Mouse (Mus musculus) right cerebral cortex, adult 2 months (tissue): ENCODE measurements around the gene Sms.

Experiments used
- DNase-seq, 2 experiments: peaks; one replicate each; pipeline ENCODE4 v3.0.0; 2021 to 2022; ENCODE audit warnings: low spot score in 2 of 2

Sms gene

GRCm38 (mm10) chrX:157449000-157449399 lies 43.1 kb downstream of the Sms start:
- no peak for DNase-seq

- DNase-seq: no peak
Measured at GRCm38 (mm10) chrX:157447431-157447830, 44.7 kb downstream of the Sms start.

- no peak for DNase-seq
Measured at GRCm38 (mm10) chrX:157434768-157435167, 57.3 kb downstream of the Sms start.

- no peak for DNase-seq
Measured at GRCm38 (mm10) chrX:157419451-157419850, 72.6 kb downstream of the Sms start.

- no peak for DNase-seq
Measured at GRCm38 (mm10) chrX:157415212-157415611, 76.9 kb downstream of the Sms start, which contains the start of gene Phex. Gene Phex (minus strand): TSS chrX:157415312.

- no peak for DNase-seq
Measured at GRCm38 (mm10) chrX:157404919-157405318, 87.2 kb downstream of the Sms start.
